Mouse (Mus musculus) limb, embryonic 13.5 days (tissue): ENCODE data around the gene Vps53. TPM values are rescaled to one million over a fixed set of nuclear protein-coding genes. Genes with fewer than 3 reads are reported as not detected.

Experiments used
- ATAC-seq: fragments of 200-750 bp; cut with Nextera tagmentation; 2 replicates; pipeline ENCODE4 v1.8.0; 2017; ENCODE audit warnings: low read depth, moderate number of reproducible peaks, moderate TSS enrichment; ENCODE audit not compliant: low FRiP score
- H3K27ac ChIP-seq: fragments of 300-500 bp; sonication (generic); 2 replicates; pipeline ENCODE4 v1.5.1; 2015; ENCODE audit warnings: inconsistent platforms, mild to moderate bottlenecking, moderate library complexity
- H3K27me3 ChIP-seq: fragments of 300-500 bp; sonication (generic); 2 replicates; pipeline ENCODE4 v1.6.1; 2015; ENCODE audit warnings: mild to moderate bottlenecking, inconsistent platforms
- H3K36me3 ChIP-seq: fragments of 300-500 bp; sonication (generic); 2 replicates; pipeline ENCODE4 v1.6.1; 2015; ENCODE audit warnings: inconsistent platforms, mild to moderate bottlenecking, moderate library complexity
- H3K4me1 ChIP-seq: fragments of 300-500 bp; sonication (generic); 2 replicates; pipeline ENCODE4 v1.6.1; 2015; ENCODE audit warnings: inconsistent platforms
- H3K4me2 ChIP-seq: fragments of 300-500 bp; sonication (generic); replicated peaks from 2 replicates; pipeline ENCODE4 v1.6.1; 2015; ENCODE audit warnings: inconsistent platforms, mild to moderate bottlenecking, moderate library complexity
- H3K4me3 ChIP-seq: fragments of 300-500 bp; sonication (generic); 2 replicates; pipeline ENCODE4 v1.5.1; 2015; ENCODE audit warnings: moderate library complexity, mild to moderate bottlenecking, inconsistent platforms
- H3K9ac ChIP-seq: fragments of 300-500 bp; sonication (generic); 2 replicates; pipeline ENCODE4 v1.6.1; 2015; ENCODE audit warnings: mild to moderate bottlenecking, inconsistent platforms
- H3K9me3 ChIP-seq: fragments of 300-500 bp; sonication (generic); 2 replicates; pipeline ENCODE4 v1.6.1; 2016; ENCODE audit warnings: inconsistent platforms
- WGBS: fragments of 180-500 bp; shearing (Covaris S2); methylation state at CpG from one replicate; pipeline ENCODE4 v1.1.7; 2015; 5-methylcytosine and 5-hydroxymethylcytosine counted together
- polyA plus RNA-seq: library from polyadenylated mRNA; unstranded; fragments of >200 nt; fragmentation: Nextera tagmentation; extraction: Ambion mirVana; gene quantifications from 2 replicates; pipeline ENCODE4 v1.2.1, GENCODE M21; 2015

Gene Vps53
- polyA plus RNA-seq, 1 experiment from 2014 or later = 37.5 TPM

- ATAC-seq = peak; percentile 95
- Histone ChIP-seq H3K4me1 (peaks cover 20% of the 10 kb centered on the region; the same call in 1 of the 2 replicates), H3K27ac (peak overlapping the region; percentile 76; the same call in 1 of the 2 replicates), H3K4me3 (peak overlapping the region; percentile 90), H3K27me3 (no peaks in the 10 kb centered on the region), H3K4me2 (peak overlapping the region; percentile 88), H3K9me3 (no peaks in the 10 kb centered on the region), H3K9ac (peak overlapping the region; percentile 89), H3K36me3 (peaks cover 22% of the 10 kb centered on the region)
- under 1% methylated on average over 88 of the region's 90 CpGs for WGBS
These were observed 22.6 kb upstream of the Vps53 start for GRCm38 (mm10) chr11:76201761-76202674.

- H3K4me2 ChIP-seq = no peak overlapping the region
These were observed 17.6 kb upstream of the Vps53 start for GRCm38 (mm10) chr11:76196977-76197469.

GRCm38 (mm10) chr11:76196275-76196976 is 17.0 kb upstream of the Vps53 start:
- Histone ChIP-seq H3K27me3 (no peaks in the 10 kb centered on the region), H3K36me3 (no peaks in the 10 kb centered on the region), H3K9ac (no peak overlapping the region), H3K4me3 (no peak overlapping the region), H3K9me3 (no peaks in the 10 kb centered on the region), H3K27ac (no peak overlapping the region), H3K4me1 (peaks cover 7% of the 10 kb centered on the region; the same call in 1 of the 2 replicates), H3K4me2 (no peak overlapping the region)
- ATAC-seq = no peak
- 53% methylated on average over 8 of the region's 8 CpGs for WGBS

More at GRCm38 (mm10) chr11:76196977-76197469, 17.6 kb upstream of the Vps53 start:
- Histone ChIP-seq H3K27me3 (no peaks in the 10 kb centered on the region), H3K27ac (no peak overlapping the region), H3K9ac (no peak overlapping the region), H3K4me1 (peaks cover 10% of the 10 kb centered on the region; the same call in 1 of the 2 replicates), H3K4me3 (no peak overlapping the region), H3K36me3 (no peaks in the 10 kb centered on the region), H3K9me3 (no peaks in the 10 kb centered on the region)
- 55% methylated on average over 8 of the region's 8 CpGs for WGBS
- ATAC-seq = no peak

- WGBS = 82% methylated on average over 6 of the region's 6 CpGs
- no peaks in the 10 kb centered on the region for H3K36me3 ChIP-seq
- H3K4me3 ChIP-seq = no peak overlapping the region
- ATAC-seq = no peak
- no peaks in the 10 kb centered on the region for H3K9me3 ChIP-seq
- no peaks in the 10 kb centered on the region for H3K27me3 ChIP-seq
- no peak overlapping the region for H3K4me2 ChIP-seq
- H3K27ac ChIP-seq = no peak overlapping the region
- H3K9ac ChIP-seq = no peak overlapping the region
- H3K4me1 ChIP-seq = no peaks in the 10 kb centered on the region
These were observed 7.5 kb upstream of the Vps53 start for GRCm38 (mm10) chr11:76186908-76187307.

GRCm38 (mm10) chr11:76183745-76184144 is 4.3 kb upstream of the Vps53 start:
- Histone ChIP-seq H3K36me3 (no peaks in the 10 kb centered on the region), H3K27me3 (no peaks in the 10 kb centered on the region), H3K4me1 (peaks cover 6% of the 10 kb centered on the region), H3K4me3 (no peak overlapping the region), H3K27ac (no peak overlapping the region), H3K9ac (no peak overlapping the region), H3K9me3 (no peaks in the 10 kb centered on the region), H3K4me2 (no peak overlapping the region)
- no peak for ATAC-seq
- 85% methylated on average over 4 of the region's 4 CpGs for WGBS

- 20% methylated on average over 7 of the region's 7 CpGs for WGBS
- H3K27me3 ChIP-seq = no peaks in the 10 kb centered on the region
- H3K9ac ChIP-seq = peak overlapping the region; percentile 71
- peak overlapping the region; percentile 77 for H3K4me3 ChIP-seq
- 0 out of 2 replicates have a peak, but pooled peaks cover 4% of the 10 kb centered on the region for H3K36me3 ChIP-seq
- peaks cover 12% of the 10 kb centered on the region for H3K4me1 ChIP-seq
- peak overlapping the region; percentile 92 for H3K4me2 ChIP-seq
- no peaks in the 10 kb centered on the region for H3K9me3 ChIP-seq
- ATAC-seq = no peak
- no peak overlapping the region for H3K27ac ChIP-seq
These were observed 696 bp upstream of the Vps53 start for GRCm38 (mm10) chr11:76180146-76180540.

- Histone ChIP-seq H3K27me3 (no peaks in the 10 kb centered on the region), H3K36me3 (peaks cover 5% of the 10 kb centered on the region; the same call in 1 of the 2 replicates), H3K27ac (peak overlapping the region; percentile 64; the same call in 1 of the 2 replicates), H3K4me2 (peak overlapping the region; percentile 92), H3K4me1 (peaks cover 12% of the 10 kb centered on the region), H3K4me3 (peak overlapping the region; percentile 77), H3K9me3 (no peaks in the 10 kb centered on the region), H3K9ac (peak overlapping the region; percentile 71)
- 3% methylated on average over 28 of the region's 28 CpGs for WGBS
- ATAC-seq = peak; percentile 81
These were observed 537 bp downstream of the Vps53 start for GRCm38 (mm10) chr11:76178726-76179494.

- Histone ChIP-seq H3K4me3 (no peak overlapping the region), H3K27ac (no peak overlapping the region), H3K9ac (no peak overlapping the region), H3K9me3 (no peaks in the 10 kb centered on the region), H3K4me1 (no peaks in the 10 kb centered on the region), H3K36me3 (peaks cover 17% of the 10 kb centered on the region), H3K27me3 (no peaks in the 10 kb centered on the region), H3K4me2 (no peak overlapping the region)
- ATAC-seq = no peak
- WGBS = 69% methylated on average over 5 of the region's 5 CpGs
These were observed 9.2 kb downstream of the Vps53 start for GRCm38 (mm10) chr11:76170207-76170606.

GRCm38 (mm10) chr11:76168976-76169375 is 10.5 kb downstream of the Vps53 start:
- Histone ChIP-seq H3K9ac (no peak overlapping the region), H3K27ac (no peak overlapping the region), H3K27me3 (no peaks in the 10 kb centered on the region), H3K36me3 (peaks cover 23% of the 10 kb centered on the region), H3K4me3 (no peak overlapping the region), H3K4me2 (no peak overlapping the region), H3K4me1 (no peaks in the 10 kb centered on the region), H3K9me3 (no peaks in the 10 kb centered on the region)
- WGBS = 74% methylated on average over 3 of the region's 3 CpGs
- no peak for ATAC-seq

GRCm38 (mm10) chr11:76167079-76167765 is 12.2 kb downstream of the Vps53 start:
- H3K4me1 ChIP-seq = no peaks in the 10 kb centered on the region
- 28% methylated on average over 5 of the region's 5 CpGs for WGBS
- H3K9ac ChIP-seq = no peak overlapping the region
- H3K27ac ChIP-seq = no peak overlapping the region
- ATAC-seq = no peak
- H3K4me3 ChIP-seq = no peak overlapping the region
- no peak overlapping the region for H3K4me2 ChIP-seq
- H3K9me3 ChIP-seq = no peaks in the 10 kb centered on the region
- H3K36me3 ChIP-seq = peaks cover 24% of the 10 kb centered on the region
- no peaks in the 10 kb centered on the region for H3K27me3 ChIP-seq

GRCm38 (mm10) chr11:76166657-76167056 is 12.8 kb downstream of the Vps53 start:
- no peak overlapping the region for H3K4me2 ChIP-seq
- no peak overlapping the region for H3K4me3 ChIP-seq
- no peak overlapping the region for H3K27ac ChIP-seq
- ATAC-seq = no peak
- no peaks in the 10 kb centered on the region for H3K9me3 ChIP-seq
- H3K4me1 ChIP-seq = no peaks in the 10 kb centered on the region
- 92% methylated on average over 4 of the region's 4 CpGs for WGBS
- no peaks in the 10 kb centered on the region for H3K27me3 ChIP-seq
- peaks cover 26% of the 10 kb centered on the region for H3K36me3 ChIP-seq
- H3K9ac ChIP-seq = no peak overlapping the region
